Mouse (Mus musculus) layer of hippocampus, adult 11-12 months (tissue): Measurements from ENCODE around the gene Pgrmc2.
A peak's percentile ranks its signal among the peaks of the same experiment; 100 is the strongest.

ENCODE experiments used
- DNase-seq: peaks from one replicate; pipeline ENCODE4 v3.0.0; 2022; ENCODE audit warnings: low spot score

The Pgrmc2 gene

GRCm38 (mm10) chr3:41082885-41083789, at the start of gene Pgrmc2:
Pgrmc2 (minus strand) TSS chr3:41083046.
- peak; percentile 98 for DNase-seq

GRCm38 (mm10) chr3:41124000-41124294, 41.1 kb upstream of the Pgrmc2 start:
- no peak for DNase-seq

- DNase-seq = peak; percentile 12
Measured at GRCm38 (mm10) chr3:41123190-41123999, 40.5 kb upstream of the Pgrmc2 start.

- no peak for DNase-seq
Measured at GRCm38 (mm10) chr3:41118173-41118572, 35.3 kb upstream of the Pgrmc2 start.

GRCm38 (mm10) chr3:41117447-41117846, 34.6 kb upstream of the Pgrmc2 start:
- DNase-seq = no peak

- no peak for DNase-seq
Measured at GRCm38 (mm10) chr3:41113186-41113585, 30.3 kb upstream of the Pgrmc2 start.

- no peak for DNase-seq
Measured at GRCm38 (mm10) chr3:41108306-41108785, 25.5 kb upstream of the Pgrmc2 start.

- no peak for DNase-seq
Measured at GRCm38 (mm10) chr3:41107600-41108305, 24.9 kb upstream of the Pgrmc2 start.

- no peak for DNase-seq
Measured at GRCm38 (mm10) chr3:41101905-41102304, 19.1 kb upstream of the Pgrmc2 start.

GRCm38 (mm10) chr3:41100157-41100556, 17.3 kb upstream of the Pgrmc2 start:
- DNase-seq = no peak

- no peak for DNase-seq
Measured at GRCm38 (mm10) chr3:41099672-41100071, 16.8 kb upstream of the Pgrmc2 start.

- no peak for DNase-seq
Measured at GRCm38 (mm10) chr3:41093210-41093609, 10.4 kb upstream of the Pgrmc2 start.

- no peak for DNase-seq
Measured at GRCm38 (mm10) chr3:41092311-41092710, 9.5 kb upstream of the Pgrmc2 start.

- DNase-seq = no peak
Measured at GRCm38 (mm10) chr3:41090839-41091238, 8.0 kb upstream of the Pgrmc2 start.

- no peak for DNase-seq
Measured at GRCm38 (mm10) chr3:41087071-41087470, 4.2 kb upstream of the Pgrmc2 start.

- DNase-seq = no peak
Measured at GRCm38 (mm10) chr3:41084421-41084820, 1.6 kb upstream of the Pgrmc2 start.

GRCm38 (mm10) chr3:41083790-41084112, 905 bp upstream of the Pgrmc2 start:
- DNase-seq = no peak

GRCm38 (mm10) chr3:41082520-41082884, 344 bp downstream of the Pgrmc2 start:
- DNase-seq = no peak

- DNase-seq = no peak
Measured at GRCm38 (mm10) chr3:41081474-41082301, 1.2 kb downstream of the Pgrmc2 start.

GRCm38 (mm10) chr3:41080724-41081123, 2.1 kb downstream of the Pgrmc2 start:
- DNase-seq = no peak

GRCm38 (mm10) chr3:41078673-41079072, 4.2 kb downstream of the Pgrmc2 start:
- no peak for DNase-seq

GRCm38 (mm10) chr3:41075376-41075775, 7.5 kb downstream of the Pgrmc2 start:
- no peak for DNase-seq
